Mouse (Mus musculus) lung, postnatal 25 days (tissue): ENCODE measurements at regions not wholly inside any gene's neighbourhood (a gene's known extent, or its start where the extent isn't known, plus 50 kb on each side); places are given as distances from the start of the nearest gene placed in this dataset.

Experiments
- DNase-seq: peaks from one replicate; pipeline ENCODE4 v3.0.0; 2022; ENCODE audit warnings: low spot score

DNA sequence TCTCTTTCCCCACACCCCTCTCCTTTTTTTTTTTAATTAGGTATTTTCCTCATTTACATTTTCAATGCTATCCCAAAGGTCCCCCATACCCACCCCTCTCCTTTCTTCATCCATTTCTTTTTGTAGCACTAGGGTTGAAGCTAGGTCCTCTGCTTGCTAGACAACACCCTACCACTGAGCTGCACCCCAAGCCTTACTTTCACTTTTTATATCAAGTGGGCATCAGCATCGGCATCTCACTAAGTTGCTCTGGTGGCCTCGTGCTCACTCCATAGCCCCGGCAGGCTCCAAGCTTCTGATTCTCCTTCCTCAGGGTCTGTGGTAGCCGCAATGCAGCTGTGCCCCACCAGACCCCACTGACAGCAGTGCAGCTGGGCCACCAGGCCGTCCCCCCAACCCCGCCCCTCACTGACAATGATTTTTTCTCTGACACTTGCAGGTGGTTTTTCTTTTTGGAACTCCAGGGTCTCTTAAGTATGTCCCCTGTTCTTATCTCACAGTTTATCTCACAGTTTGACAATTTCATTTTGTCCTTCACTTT, 77.5 kb downstream of the Nufip1 start:
- no peak for DNase-seq

DNA sequence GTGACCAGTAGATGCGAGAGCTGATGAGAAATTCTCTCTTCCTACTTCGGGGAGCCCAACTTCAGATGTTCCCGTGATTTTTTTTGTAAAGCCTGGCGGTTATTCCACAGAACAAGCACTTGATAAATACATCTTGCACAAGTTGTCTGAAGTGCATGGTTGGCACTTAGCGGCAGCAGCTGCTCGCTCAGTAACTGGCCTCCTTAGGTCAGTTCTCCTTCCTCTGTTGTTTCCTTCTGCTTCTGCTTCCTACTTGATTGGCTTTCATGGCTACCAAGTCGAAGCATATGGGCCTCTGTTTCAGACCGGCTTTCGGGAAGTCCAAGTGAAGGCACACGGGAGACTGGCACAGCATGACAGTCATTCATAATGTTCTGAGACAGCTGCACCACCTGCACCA, 84.6 kb downstream of the Nufip1 start:
- peak; percentile 24 for DNase-seq

DNA sequence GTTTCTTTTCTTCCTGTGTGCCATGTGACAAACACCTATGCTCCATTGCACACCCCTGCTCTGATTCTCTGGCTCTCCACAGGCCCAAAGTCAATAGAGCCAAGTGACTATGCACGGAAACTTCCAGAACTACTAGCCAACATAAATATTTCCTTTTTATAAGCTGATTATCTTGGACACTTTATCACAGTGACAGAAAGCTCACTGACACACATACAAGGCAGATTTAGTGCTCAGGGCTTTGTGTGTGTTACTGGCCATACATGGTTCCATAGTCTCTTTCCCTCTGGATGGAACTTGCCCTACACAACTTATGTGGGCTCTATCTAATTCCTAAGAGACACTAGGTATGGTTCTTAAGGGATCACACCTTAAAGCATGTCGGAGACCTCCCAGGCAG, 86.7 kb downstream of the Nufip1 start:
- no peak for DNase-seq

DNA sequence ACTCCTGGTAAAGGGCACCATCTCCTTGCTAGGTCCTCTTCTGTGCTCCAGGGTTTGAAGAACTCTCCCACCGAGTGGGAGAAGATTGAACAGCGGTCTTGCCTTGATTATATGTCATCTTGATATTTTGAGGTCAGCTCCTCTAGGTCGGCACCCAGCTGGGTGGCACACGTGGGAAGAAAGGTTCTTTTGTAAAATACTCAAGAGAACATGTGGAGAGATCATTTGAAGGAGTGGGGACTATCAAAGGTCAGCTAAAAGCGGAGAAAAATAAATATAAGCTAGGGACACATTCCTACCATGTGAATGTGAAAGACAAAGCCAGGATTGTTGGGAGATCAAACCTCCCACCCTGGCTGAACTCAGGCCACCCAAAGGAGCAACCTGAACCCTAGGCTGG, 87.7 kb downstream of the Nufip1 start:
- DNase-seq: no peak

DNA sequence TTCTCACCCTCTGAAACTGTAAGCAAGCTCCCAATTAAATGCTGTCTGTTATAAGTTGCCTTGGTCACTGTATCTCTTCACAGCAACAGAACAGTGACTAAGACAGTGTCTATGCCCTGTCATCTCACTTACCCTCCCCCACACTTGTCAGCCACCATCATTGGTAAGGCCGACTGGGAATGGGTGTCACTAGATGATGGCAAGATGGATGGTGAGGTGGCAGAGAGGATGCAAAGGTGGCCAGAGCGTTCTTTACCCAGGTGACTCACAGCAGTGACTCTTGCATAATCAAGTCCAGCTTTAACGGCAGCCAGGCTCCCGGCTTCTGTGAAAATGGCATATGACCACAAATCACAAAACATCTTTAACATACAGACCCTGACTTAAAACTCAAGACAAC, 91.9 kb downstream of the Nufip1 start:
- no peak for DNase-seq

DNA sequence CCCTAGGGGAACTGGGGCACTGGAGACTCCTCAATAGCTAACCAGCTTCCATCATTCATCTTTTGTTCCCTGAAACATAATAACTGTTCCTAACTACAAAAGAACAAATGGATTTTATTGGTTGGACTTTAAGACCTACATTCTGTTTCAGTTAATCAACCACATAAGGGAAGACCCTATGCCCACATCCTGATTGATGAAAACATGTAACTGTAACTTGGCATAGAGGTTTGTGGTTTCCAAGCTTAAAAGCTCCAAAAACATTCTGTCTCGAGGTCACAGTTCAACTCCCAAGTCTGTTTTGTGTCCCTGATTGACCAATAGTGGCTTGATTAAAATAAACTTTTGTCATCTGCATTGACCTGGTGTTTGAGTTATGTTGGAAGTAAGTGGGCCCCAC, 92.4 kb downstream of the Nufip1 start:
- no peak for DNase-seq

DNA sequence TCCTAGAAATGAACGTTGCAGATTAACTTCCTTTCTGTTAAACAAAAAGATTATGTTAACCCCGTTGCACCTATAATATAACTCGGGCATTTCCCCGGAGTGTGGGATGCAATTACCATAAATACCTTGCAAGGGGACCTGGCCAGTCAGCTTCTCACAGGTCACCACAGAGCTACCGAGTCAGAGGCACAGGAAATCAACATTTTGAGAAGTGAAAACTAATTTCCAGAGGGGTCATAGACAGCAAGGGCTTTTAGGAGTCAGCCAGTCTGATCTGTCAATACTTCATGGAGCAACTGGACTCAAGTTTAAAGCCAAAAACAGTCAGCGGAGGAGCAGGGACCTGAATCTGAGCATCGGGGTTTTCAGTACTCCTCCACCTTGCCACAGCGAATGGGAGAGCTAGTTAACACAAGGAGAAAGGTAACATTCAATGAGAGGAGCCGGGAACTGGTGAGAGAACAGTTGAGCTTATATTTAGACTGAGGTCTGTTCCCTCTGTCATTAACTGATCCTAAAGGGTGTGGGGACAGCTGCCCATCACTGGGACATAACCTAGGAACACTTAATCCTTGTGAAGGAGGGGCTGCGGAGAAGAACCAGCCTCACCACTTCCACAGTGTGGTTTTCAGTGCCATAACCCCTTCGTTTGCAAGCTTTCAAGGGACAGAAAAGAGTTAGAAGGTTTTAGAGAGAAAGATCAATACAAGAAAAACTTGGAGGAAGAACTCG, 105.9 kb downstream of the Nufip1 start:
- DNase-seq: no peak

DNA sequence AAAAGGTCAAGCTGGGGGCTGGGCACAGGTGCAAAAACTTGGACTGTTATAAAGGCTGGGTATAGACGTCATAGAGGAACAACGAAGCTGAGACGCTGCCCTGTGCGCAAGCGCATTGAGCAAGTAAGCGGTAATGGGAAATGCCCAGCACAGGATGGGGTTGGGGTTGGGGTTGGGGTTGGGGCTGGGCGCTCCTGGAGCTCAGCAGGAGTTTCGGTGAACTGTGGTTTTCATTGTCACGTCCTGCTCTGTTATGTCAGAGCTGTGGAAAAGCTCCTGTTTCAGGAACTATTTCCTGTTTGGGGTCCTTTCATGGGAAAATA, 106.4 kb downstream of the Nufip1 start:
- DNase-seq: peak; percentile 45

DNA sequence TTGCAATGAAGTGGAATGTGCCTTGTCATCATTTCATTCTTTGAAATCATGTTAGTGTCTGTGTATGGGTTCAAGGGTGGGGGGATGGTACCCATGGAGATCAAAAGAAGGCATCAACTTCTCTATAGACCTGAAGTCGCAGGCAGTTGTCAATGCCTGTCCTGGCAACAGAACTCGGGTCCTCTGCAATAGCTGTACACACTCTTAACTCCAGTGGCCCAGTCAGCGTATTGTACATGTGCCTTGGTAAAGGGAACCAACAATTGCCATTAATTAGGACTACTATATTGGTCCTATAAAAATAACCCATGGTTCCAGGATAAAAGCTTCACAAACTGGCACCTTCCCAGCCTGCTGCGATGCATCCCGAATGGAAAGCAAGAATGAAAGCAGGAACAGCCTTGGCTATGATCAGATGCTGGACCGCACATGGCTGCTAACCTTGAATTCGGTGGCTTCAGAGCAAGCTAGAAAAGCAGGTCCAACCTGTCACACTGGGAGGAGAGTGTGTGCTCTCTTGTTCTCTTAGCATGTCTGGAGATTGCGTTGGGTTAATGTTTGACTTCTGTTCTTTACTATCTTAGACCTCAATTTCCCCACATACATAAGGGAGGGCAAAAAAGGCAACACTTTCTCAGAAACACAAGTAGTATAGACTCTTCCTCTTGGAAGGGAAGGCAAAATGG, 107.0 kb downstream of the Nufip1 start:
- peak; percentile 2 for DNase-seq

DNA sequence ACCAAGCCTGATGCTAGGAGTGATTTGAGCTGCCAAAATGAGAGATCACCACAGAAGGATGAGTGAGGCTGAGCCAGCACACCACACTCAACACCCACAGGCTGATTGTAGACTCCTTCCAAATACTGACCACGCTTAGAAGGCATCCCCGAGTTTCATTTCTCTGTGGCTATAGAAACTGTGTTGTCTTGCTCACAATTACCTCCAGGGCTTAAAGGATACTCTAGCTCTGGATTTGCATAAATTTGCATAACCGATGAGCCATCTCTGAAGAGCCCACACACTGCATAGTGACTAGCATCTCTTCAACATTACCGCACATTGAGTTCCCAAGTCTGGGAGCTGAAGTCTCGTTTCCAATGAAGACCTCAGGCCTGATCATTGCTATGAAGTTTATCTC, 110.3 kb downstream of the Nufip1 start:
- no peak for DNase-seq

DNA sequence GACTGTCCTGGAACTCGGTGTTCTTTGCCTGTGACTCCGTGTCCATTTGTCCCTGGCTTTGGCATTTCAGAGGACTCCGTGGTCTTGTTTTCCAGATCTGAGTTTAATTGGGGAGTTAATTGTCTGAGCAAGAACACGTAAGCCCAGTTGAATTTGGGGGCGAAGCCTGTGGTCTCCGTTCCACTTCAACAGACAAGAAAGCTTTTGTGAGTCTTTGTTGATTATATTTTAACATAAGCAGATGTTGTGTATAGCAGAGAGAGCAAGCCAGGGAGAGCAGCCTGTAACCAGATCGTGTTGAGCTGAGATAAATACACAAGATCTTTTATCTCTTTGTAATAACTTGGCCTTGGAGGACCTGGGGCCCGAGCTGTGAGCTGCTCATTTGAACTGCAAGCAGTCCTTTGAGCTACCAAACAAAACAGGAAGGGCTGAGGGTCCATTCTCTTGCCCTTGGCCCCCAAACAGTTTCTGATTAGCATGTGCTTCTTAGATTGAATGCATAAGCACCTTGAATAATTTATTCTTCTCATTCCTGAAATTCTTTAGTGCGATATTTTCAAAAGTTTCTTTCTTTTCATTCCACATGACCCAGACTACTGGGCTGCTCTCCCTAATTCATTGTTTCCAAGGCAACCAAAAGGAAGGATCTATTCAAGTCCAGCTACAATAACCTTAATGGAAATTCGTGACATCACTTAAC, 111.1 kb downstream of the Nufip1 start:
- no peak for DNase-seq

DNA sequence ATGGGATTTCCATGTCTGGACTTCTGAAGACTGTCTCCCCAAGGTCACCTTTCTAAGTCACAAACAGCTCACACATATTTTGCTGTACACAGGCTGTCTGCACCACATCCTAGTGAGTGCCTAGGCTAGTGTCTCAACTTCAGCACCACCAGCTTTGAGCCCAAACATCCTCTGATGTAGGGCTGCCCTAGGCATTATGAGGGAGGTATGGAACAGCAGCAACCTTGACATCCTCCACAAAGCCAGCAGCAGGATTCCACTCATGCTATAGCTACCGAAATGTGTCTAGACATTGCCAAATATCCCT, 111.6 kb downstream of the Nufip1 start:
- DNase-seq: no peak

DNA sequence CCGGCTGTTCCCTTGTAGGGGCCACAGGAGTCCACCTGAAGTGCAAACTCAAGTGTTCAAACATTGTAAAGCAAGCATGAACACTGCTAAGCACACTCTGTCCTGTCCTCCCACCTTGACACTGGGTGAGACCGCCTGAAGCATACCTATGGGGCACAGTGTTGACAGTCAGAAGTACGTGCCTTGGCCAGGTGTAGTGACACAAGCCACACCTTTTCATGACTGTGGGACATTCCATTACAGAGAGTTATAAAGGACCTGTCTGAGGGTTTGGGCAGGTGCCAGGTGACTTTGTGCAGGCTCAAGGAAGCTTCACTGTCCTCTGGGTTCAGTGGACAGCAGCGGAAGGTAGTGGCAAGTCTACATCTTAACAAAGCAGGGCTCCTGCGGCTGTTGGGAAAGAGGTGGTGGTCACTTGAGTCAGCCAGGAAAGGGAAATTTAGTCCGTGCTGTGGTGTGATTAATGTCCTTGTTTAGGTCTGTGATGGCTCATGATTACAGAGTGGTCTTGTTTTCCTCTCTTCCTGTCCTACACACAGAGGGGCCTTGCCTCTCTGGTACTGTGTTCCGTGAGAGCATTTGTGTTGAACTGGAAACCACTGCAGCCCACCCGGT, 112.5 kb downstream of the Nufip1 start:
- DNase-seq: peak; percentile 23

DNA sequence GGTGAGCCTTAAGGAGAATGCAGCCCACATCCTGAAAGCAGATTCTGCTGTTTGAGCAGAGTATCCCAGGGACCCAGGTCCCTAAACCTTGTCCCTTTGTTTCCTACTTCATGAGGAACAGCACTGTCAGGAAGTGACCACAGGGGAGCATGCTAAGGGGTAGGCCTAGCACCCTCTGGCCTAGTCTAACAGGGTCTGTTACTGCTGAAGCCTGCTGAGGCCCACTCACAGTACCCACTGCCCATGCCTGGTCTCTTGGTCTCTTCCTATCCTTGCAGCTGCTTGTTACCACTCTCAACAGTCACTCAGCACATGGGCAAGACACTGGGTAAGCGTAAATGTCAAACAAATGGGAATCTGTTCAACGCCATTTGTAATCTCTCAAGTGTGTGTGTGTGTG, 113.2 kb downstream of the Nufip1 start:
- no peak for DNase-seq

DNA sequence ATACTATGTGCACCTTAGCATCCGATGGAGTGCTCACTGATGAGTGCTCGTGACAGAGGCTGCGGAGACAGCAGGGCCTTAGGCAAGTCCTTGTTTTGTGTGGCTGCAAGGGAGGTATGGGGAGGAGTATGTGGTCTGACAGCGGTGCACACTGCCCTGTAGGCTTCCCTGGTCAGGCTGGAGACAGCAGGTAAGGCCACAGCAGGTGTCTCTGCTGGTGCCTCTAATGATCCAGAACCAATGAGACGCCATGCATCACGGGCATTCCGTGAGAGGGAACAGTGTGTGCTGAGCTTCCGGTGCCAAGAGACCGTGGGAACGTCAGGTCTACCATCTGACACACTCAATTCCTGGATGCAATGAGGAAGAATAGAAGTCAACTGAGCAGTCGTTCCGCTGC, 114.8 kb downstream of the Nufip1 start:
- DNase-seq: no peak

DNA sequence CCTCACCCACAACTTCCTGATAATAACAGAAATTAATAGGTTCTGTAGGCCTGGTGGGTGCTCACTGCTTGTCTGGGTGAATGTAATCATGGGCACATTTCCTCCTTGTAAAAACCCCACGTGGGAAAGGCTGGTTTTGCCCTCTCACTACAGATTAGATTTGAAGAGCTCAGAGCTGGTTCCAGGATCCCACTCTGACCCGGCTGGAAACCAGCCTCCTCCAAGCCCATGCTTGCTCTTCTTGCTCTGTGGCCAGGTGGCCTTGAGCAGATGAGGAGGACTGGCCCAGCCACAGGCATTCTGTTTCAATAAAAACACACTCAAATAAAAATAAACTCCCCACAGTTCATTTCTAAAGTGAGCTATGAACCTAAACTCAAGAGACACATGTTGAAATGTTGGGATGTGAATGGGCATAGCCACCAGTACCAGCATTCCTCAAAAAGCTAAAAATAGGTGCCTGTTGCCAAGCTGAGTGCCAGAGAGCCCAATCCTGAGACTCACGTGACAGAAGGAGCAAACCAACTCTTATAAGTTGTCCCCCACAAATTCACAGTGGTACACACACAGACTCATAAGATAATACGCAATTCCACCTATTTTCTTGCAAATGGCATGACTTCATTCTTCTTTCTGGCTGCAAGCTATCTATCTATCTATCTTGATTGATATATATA, 116.1 kb downstream of the Nufip1 start:
- DNase-seq: no peak

DNA sequence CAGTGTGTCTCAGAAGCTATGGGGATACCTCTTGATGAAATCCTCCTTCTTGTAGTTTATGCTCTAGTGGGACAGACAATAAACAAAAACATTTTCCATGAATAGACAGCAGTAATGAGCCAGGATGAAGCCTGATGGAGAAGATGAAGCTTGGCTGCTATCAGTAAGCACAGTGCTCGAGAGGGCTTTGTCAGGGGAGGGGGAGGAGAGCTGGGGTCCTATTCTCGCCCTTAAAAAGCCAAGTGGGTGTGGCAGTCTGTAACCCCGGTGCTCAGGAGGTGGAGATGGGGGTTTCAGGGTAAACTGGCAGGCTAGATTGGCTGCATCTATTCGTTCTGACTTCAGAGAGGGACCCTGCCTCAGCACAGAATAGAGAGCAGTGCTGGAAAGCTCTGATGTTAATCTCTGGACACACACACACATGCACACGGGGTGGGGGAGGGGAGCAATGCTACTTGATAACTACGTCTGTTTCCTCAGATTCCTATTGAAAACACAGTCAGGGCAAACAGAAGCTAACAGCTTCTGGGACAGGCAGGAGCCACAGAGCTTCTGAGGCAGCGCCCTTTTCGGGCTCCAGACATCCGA, 118.4 kb downstream of the Nufip1 start:
- DNase-seq: no peak

DNA sequence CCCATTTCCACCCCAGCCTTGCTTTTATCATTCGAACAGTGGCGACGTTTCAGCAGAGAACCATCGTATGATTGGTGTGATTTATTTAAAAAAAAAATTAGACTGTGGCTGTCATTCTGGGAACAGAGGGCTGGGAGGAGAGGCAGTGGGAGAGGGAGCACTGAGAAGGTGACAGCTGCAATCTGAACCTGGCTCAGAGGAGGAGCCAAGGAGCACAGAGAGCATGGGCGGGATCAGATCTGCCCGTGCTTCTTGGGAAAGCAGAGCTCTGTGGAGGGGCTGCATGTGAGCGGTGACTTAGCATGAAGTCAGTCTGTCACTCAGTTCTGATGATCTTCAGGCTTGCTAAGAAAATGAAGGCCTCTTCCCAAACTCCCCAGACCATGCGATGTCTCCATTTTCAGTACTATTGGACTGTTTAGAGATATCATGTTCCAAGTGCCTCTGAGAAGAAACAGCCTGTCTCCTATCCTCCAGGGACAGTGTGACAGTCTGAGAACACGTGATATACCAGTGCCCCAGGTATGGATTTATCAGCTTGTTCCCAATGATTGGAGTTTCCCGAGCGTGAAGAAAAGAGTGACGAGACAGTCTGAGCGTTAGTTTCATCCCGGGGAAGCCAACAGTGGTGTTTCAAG, 129.3 kb downstream of the Nufip1 start:
- no peak for DNase-seq

DNA sequence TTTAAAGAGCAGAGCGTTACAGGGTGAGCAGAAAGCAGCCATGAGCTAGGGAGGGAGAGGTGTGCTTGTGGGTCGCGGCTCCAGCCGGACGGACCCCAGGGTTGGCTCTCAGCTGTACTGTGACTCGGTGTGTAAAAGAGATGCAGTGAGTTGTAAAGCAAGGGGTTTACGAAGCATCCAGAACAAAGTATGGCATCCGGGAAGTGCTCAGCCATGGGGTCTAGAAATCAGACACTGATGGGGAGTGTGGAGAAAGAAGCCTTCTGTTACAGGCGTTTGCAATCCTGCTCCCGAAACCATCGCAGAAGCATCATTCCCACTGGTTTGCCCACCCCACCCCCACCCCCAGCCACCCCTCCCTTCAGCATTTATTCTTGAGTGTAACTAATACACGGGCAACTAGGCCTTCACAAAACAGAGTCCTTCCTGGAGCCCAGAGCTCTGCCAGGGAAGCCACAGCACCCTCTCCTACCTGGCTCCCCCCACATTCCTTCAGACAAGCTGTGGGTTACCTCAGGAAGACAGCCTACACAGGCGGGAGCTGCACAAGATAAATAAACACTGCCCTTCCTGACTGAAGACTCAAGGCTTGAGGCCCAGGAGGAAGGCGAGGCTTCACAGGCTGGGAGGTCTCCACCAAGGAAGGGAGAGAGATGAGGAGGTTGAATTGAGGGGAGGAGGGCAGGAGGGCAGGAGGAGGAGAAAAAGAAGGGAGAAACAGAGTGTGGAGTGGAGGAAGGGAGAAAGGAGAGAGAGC, 133.1 kb downstream of the Nufip1 start:
- DNase-seq: no peak

DNA sequence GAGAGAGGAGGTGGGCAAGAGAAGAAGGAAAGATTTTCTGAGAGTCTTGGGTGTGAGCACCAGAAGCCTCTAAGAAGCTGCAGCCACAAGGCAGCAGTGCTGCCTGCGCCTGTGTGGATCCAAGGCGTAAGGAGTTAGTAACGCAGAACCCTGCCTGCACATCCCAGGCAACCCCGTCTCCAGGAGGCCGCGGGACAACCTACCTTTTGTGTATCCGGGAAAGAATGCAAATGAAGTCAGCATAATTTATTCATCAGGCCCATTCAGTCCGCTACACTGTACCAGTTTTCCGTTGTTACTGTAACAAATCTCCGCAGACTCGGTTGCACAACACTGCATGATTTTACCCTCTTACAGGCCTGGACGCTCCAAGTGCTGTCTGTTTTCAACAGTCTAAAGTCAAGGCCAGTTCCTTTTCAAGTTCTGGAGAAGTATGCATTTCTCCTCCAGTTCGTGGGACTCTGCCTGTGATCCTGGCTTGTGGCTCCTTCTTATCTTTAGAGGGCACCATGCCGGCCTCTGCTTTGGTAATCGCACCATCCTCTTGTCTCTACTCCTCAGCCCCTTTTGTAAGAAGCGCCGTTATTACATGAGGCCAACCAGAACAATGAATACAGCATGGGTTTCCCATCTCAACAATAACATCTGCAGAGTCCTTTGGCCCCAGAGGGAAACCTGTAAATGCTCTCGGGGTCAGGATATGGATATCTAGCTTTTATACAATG, 133.8 kb downstream of the Nufip1 start:
- no peak for DNase-seq
